Mouse (Mus musculus): Measurements from ENCODE around the gene Mchr1.
"Not testable (repeated sequence)": the region's sequence is repeated elsewhere in the genome, so short reads cannot be mapped to it uniquely, and the experiment has no call there.

Gene Mchr1

DNA sequence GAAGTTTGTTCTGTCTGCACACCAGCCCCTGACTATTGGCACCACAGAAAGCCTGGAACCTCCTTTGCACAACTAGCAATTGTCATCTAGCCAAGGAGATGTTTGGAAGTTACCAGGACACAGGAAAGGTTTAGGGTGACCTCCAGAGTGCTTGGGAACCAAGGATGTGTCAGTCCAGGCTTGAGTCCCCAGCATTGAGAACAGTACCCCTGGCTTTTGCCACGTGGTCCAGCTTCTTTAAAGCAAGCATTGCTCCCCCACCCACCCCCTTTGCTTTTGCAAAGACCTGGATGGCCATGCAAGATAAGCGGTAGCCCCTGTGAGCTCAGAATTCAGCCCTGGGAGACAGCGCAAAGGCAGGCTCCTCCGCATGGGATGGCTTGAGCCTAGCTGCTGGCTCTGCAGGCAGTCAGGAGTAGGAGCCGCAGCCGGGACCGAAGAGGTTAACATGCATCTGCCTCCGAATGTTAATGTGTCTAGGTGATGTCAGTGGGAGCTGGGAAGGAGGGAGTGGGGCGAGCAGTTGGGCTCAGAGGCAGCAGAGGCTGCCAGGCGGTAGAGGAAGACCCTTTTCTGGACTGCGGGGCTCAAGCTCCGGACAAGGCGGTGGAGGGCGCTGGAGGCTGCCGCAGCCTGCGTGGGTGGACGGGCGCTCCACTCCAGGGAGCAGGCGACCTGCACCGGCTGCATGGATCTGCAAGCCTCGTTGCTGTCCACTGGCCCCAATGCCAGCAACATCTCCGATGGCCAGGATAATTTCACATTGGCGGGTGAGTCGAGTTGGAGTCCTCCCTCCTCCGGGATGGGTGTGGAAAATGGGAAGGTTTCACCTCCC is at the start of gene Mchr1:
Gene Mchr1, plus strand, starts transcription at position 414 of the 835 bp plus-strand sequence.
- peak; percentile 34 for DNase-seq (ENCODE audit: low spot score)

GRCm38 (mm10) chr15:81189061-81189460 is 46.2 kb upstream of the Mchr1 start:
- DNase-seq (ENCODE audit: low spot score), result no peak

DNA sequence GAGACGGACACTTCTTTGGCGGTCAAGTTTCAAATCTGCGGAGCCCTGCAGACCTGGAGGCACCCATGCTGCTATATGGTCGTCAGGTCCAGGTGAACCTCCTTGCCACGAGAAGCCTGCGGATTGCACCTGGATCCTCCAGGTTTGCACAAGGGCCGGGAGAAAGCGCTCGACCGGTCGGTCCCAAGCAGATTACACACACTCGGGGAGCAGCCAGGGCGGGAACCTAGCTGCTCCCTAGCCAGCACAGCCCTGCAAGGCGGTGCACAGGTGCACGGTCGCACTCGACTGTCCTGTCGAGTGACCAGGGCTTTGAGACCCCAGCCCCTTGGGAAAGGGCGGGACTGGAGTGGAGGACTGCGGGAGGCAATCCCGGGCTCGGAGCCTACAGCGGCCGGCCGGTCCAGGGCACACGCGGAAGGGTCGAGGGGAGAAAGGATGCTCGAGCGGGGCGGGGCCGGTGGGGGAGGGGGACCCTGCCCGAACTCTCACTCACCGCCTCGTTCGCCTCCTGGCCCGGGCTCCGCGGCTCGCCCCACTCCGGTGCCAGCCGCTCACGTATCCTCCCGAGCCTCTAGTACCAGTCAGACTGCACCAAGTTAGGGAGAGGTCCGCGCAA is 45.2 kb upstream of the Mchr1 start:
- DNase-seq (ENCODE audit: low spot score), result no peak

DNA sequence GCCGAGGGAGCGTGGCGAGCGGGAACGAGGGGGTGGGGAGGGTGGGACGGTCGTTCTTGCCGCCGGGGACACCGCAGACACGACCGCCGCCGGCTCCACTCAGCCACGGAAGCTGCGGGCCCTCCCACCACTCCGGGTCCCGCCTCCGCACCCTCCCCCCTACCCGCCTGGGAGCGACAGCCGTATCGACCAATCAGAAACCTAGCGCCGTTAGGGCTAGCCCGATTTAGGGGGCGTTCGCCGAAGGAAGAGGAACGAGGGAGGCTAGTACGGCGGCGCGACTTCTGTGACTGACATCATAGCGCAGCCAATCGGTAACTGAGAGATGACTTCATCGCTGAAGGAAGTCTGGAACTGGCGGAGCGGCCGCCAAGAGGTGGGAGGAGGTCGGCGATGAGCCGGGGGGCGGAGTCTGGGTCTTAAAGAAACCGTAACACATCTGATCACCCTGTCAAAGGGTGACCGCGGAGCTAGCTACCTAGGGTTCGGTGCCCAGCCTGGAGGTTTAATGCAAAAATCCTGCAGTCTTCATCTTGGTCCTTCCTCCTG is 44.6 kb upstream of the Mchr1 start, which contains the start of gene Mrtfa:
Gene Mrtfa, minus strand, starts transcription at position 128 of the 549 bp plus-strand sequence.
- peak; percentile 99 for DNase-seq (ENCODE audit: low spot score)

- DNase-seq (ENCODE audit: low spot score), result no peak
Measured at GRCm38 (mm10) chr15:81191303-81191702, 44.0 kb upstream of the Mchr1 start.

DNA sequence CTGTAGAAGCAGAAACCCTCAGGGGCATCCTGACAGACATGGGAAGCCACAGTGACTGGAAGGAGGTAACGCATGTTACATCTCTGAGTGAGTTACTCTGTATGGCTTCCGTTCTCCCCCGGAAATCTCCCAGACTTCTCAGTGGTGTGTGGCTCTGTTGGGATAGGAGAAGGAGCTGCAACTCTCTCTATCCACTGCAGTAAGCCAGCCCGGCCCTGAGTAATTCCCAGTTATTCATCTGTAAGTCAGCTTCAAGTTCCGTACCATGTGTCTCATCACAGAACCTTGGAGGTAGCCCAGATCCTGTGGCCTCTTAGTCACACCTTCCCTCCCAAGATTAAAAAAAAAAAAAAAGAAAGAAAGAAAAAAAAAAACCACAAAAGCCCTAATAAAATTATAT is 43.0 kb upstream of the Mchr1 start:
- no peak for DNase-seq (ENCODE audit: low spot score)

GRCm38 (mm10) chr15:81192858-81193257 is 42.4 kb upstream of the Mchr1 start:
- DNase-seq (ENCODE audit: low spot score), result no peak

DNA sequence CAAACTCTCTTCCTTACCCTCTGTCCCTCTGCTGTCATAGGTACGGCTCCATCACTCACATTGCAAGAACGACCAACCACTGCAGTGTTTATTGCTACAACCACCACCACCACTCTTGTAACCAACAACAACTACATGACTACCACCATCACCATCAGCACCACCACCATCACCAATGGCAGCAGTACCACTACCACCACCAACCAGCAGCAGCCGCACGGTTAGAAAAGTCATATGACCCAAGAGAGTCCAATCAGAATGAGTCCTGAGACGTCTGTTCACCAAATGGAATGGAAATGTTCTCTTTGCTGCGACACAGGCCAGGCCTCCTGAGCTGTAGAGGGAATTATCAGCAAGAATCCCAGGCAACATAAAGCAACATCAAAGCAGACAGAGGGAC is 40.5 kb upstream of the Mchr1 start:
- no peak for DNase-seq (ENCODE audit: low spot score)

DNA sequence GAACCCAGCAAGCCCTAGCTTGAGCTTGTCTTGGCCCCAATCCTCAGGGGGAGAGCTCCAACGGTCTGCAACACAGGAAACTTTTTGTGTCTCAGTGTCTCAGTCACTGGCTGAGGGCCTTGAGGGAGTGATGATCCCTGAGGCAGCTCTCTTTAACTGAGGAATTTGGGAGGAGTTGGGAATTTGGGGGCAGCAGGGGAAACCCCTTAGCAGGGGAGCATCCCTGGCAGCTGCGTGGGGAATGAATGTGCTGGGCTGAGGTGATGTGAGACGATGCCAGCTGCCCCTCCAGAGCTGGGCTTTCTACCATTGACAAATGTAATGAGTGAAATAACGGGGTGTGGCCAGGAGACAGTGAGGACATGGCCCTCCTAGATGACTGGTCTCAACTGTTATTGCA is 39.9 kb upstream of the Mchr1 start:
- no peak for DNase-seq (ENCODE audit: low spot score)

- DNase-seq (ENCODE audit: low spot score), result no peak
Measured at GRCm38 (mm10) chr15:81197197-81197596, 38.1 kb upstream of the Mchr1 start.

DNA sequence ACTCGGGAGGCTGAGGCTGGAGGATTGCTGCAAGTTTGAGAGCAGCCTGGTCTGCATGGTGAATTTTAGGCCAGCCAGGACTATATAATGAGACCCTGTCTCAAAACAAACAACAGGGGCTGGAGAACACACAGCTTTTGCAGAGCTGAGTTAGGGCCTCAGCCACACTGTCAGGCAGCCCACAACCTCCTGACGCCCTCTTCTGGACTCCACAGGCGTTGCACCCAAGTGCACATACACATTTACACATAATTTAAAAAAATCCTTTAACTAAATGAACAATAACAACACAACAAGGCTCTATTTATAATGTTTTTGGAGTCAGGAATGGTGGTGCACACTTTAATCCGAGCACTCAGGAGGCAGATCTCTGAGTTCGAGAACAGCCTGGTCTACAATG is 36.9 kb upstream of the Mchr1 start:
- no peak for DNase-seq (ENCODE audit: low spot score)

DNA sequence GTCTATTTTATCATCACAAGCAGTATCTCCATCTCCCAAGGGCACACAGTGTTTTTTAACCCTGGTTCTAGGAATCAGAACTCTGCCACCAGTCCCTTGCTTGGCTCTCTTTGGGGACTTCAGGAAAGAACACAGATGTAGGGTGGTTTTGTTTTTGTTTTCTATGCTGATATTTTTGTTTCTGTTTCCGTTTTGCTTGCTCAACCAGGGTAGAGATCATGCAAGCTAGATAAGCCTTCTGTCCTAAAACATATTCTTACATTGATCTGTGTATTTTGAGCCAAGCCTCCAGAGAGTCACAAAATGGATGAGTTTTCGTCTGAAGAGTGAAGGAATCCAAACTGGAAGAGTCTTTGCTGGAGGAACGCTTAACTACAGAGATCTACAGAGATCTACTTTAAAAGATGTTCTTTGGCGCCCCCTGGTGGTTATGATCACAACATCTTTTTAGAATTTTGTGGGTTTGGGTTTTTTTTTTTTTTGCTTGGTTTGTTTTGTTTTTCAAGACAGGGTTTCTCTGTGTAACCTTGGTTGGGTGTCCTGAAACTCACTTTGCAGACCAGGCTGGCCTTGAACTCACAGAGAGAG is 35.8 kb upstream of the Mchr1 start:
- DNase-seq (ENCODE audit: low spot score), result peak; percentile 63

- DNase-seq (ENCODE audit: low spot score), result no peak
Measured at GRCm38 (mm10) chr15:81202462-81202861, 32.8 kb upstream of the Mchr1 start.

- DNase-seq (ENCODE audit: low spot score), result no peak
Measured at GRCm38 (mm10) chr15:81210496-81210895, 24.8 kb upstream of the Mchr1 start.

DNA sequence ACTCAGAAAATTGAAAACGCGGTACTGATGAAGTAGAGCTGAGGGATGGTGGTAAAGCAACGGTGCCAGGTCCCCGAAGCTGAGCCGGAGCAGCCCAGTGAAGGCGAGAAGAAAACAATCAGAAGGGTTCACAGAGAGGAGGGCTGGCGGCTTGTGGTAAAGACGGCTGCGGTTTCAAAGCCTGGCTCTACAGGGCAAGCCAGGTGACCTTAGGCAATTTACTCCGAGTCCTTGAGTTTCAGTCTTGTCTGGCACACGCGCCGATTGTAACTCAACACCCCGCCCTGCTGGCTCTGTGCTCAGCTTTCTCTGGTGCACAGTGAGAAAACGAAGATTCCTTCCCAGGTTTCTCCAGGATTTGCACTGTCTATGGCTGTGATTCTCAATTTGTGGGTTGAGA is 22.3 kb upstream of the Mchr1 start:
- no peak for DNase-seq (ENCODE audit: low spot score)

DNA sequence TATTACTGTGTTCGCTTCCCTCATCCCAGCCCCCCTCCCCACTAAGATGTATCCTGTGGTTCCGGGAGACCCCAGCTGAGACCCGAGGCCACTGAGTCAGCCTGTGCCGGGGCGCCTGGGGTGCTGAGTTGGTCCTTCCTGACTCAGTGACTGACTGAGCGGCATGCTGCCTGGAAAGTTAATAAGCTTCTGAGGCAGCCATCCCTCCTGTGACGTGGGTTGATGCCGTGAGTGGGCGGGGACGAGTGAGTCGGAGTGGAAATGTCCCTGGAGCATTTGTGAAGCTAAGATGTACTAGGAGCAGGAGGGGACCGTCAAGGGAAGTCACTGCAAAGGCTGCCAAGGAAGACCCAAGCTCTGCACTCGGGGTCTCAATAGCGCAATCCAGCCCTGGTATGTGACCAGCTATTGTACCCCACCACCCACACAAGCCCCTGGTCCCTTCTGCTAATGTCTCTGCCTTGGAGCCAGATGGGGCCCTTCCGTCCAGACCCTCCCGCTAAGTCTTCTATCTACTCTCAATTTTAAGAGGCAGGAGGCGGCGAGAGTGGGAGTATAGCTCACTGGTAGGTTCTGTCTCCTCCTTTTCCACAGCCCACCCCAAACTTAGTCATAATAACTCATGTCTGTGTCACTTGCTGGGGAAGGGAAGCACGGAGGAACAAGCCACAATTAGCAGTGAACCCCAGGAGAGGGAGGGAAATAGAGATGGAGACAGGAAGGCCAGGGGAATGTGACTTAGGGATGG is 18.2 kb upstream of the Mchr1 start:
- no peak for DNase-seq (ENCODE audit: low spot score)

DNA sequence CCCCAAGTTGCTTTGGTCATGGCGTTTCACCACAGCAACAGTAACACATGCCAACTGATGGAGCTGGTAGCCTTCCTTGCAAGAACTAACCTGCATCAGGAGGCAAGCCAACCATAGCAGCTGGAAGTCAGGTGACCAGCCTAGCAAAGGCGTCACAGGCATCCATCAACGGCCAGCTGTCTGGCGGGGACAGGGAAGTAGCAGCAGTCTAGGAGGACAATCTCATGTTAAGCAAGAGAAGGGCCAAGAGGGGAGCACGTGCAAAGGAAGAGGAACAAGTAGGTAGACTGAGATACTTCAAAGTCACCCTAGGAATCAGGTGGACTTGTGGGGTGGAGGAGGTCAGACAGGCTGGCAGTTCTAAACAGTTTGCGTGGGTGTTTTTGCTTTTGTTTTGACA is 16.2 kb upstream of the Mchr1 start:
- no peak for DNase-seq (ENCODE audit: low spot score)

DNA sequence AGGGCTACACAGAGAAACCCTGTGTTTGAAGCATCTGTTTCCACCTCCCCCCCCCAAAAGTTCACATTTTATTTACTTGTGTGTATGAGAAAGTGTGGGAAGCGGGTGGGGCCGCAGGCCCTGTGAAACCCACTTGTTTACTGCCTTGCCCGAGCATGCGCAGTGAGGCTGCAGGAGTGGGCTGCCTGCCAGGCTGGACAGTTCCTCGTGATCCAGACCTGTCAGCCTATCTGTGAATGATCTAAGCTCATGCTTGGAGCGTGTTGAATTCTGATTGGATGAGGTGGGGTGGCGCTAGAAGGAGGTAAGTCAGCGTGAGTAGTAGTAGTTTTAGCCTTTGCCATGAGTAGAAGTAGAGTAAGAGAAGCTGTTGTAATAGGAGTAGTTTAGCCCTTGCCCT is 15.2 kb upstream of the Mchr1 start:
- not testable (repeated sequence) for DNase-seq (ENCODE audit: low spot score)

GRCm38 (mm10) chr15:81221446-81221845 is 13.9 kb upstream of the Mchr1 start:
- no peak for DNase-seq (ENCODE audit: low spot score)

GRCm38 (mm10) chr15:81225016-81225415 is 10.3 kb upstream of the Mchr1 start:
- DNase-seq (ENCODE audit: low spot score), result no peak

DNA sequence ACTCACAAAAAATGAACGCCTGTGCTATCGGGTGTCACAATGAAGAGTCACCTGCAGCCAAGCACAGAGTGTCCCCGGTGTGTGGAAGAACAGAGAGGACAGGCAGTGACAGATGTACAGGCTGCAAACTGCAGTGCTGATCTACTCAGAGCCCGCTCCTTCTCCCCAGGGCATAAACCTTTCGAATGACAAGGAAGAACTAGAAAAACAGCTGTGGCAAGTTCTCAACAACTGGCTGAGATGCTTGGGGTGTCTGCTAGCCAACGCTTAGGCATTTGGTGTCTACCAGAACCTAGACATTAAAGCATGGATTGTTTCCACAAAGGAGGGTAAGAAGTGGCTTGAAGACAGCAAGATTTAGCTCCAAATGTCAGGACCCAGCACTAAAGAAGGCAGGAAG is 9.6 kb upstream of the Mchr1 start:
- no peak for DNase-seq (ENCODE audit: low spot score)

- no peak for DNase-seq (ENCODE audit: low spot score)
Measured at GRCm38 (mm10) chr15:81226796-81227195, 8.5 kb upstream of the Mchr1 start.

All from ovary, postnatal 14 days (tissue).